Mouse (Mus musculus) limb, embryonic 15.5 days (tissue): ENCODE measurements around the gene Enthd1. TPM values are rescaled to one million over a fixed set of nuclear protein-coding genes. Genes with fewer than 3 reads are reported as not detected.
A peak's percentile ranks its signal among the peaks of the same experiment; 100 is the strongest.
"Not testable (repeated sequence)": the region's sequence is repeated elsewhere in the genome, so short reads cannot be mapped to it uniquely, and the experiment has no call there.

ENCODE experiments used
- ATAC-seq: fragments of 200-750 bp; cut with Nextera tagmentation; 2 replicates; pipeline ENCODE4 v1.8.0; 2017; ENCODE audit warnings: low read depth, moderate TSS enrichment; ENCODE audit not compliant: insufficient number of reproducible peaks, low FRiP score, low TSS enrichment
- H3K27ac ChIP-seq: fragments of 300-500 bp; sonication (generic); 2 replicates; pipeline ENCODE4 v1.5.1; 2015; ENCODE audit warnings: moderate library complexity, mild to moderate bottlenecking, inconsistent platforms
- H3K27me3 ChIP-seq: fragments of 300-500 bp; sonication (generic); 2 replicates; pipeline ENCODE4 v1.6.1; 2015; ENCODE audit warnings: inconsistent platforms
- H3K36me3 ChIP-seq: fragments of 300-500 bp; sonication (generic); 2 replicates; pipeline ENCODE4 v1.6.1; 2015; ENCODE audit warnings: inconsistent platforms
- H3K4me1 ChIP-seq: fragments of 300-500 bp; sonication (generic); 2 replicates; pipeline ENCODE4 v1.6.1; 2015; ENCODE audit warnings: inconsistent platforms
- H3K4me2 ChIP-seq: fragments of 300-500 bp; sonication (generic); 2 replicates; pipeline ENCODE4 v1.6.1; 2015; ENCODE audit warnings: mild to moderate bottlenecking, inconsistent platforms
- H3K4me3 ChIP-seq: fragments of 300-500 bp; sonication (generic); 2 replicates; pipeline ENCODE4 v1.5.1; 2015; ENCODE audit warnings: mild to moderate bottlenecking, inconsistent platforms
- H3K9ac ChIP-seq: fragments of 300-500 bp; sonication (generic); 2 replicates; pipeline ENCODE4 v1.6.1; 2015; ENCODE audit warnings: inconsistent platforms
- H3K9me3 ChIP-seq: fragments of 300-500 bp; sonication (generic); 2 replicates; pipeline ENCODE4 v1.6.1; 2016; ENCODE audit warnings: inconsistent platforms
- WGBS: fragments of 180-500 bp; shearing (Covaris S2); methylation state at CpG from one replicate; pipeline ENCODE4 v1.1.7; 2015; 5-methylcytosine and 5-hydroxymethylcytosine counted together
- polyA plus RNA-seq: library from polyadenylated mRNA; unstranded; fragments of >200 nt; fragmentation: Nextera tagmentation; extraction: Ambion mirVana; gene quantifications from 2 replicates; pipeline ENCODE4 v1.2.1, GENCODE M21; 2015

The Enthd1 gene
- polyA plus RNA-seq, 1 experiment from 2014 or later: 0.09 TPM

GRCm38 (mm10) chr15:80497733-80498132 lies 67.2 kb downstream of the Enthd1 start:
- H3K9me3 ChIP-seq, H3K27ac ChIP-seq, H3K4me3 ChIP-seq, H3K4me1 ChIP-seq, H3K4me2 ChIP-seq, H3K9ac ChIP-seq, ATAC-seq, H3K27me3 ChIP-seq, H3K36me3 ChIP-seq: not testable (repeated sequence)
- 68% methylated on average over 3 of the region's 3 CpGs for WGBS

GRCm38 (mm10) chr15:80491505-80491904 lies 73.5 kb downstream of the Enthd1 start:
- Histone ChIP-seq H3K27me3 (no peaks in the 10 kb centered on the region), H3K9me3 (no peaks in the 10 kb centered on the region), H3K4me1 (no peaks in the 10 kb centered on the region), H3K4me3 (no peak overlapping the region), H3K27ac (no peak overlapping the region), H3K4me2 (no peak overlapping the region), H3K36me3 (no peaks in the 10 kb centered on the region), H3K9ac (no peak overlapping the region)
- WGBS: 61% methylated on average over 3 of the region's 4 CpGs
- no peak for ATAC-seq

- ATAC-seq: no peak
- H3K27me3 ChIP-seq: no peaks in the 10 kb centered on the region
- H3K27ac ChIP-seq: no peak overlapping the region
- H3K4me3 ChIP-seq: no peak overlapping the region
- no peaks in the 10 kb centered on the region for H3K4me1 ChIP-seq
- 75% methylated on average over 5 of the region's 5 CpGs for WGBS
- no peak overlapping the region for H3K9ac ChIP-seq
- no peak overlapping the region for H3K4me2 ChIP-seq
- no peaks in the 10 kb centered on the region for H3K9me3 ChIP-seq
- H3K36me3 ChIP-seq: no peaks in the 10 kb centered on the region
Measured at GRCm38 (mm10) chr15:80490151-80490550, 74.8 kb downstream of the Enthd1 start.

GRCm38 (mm10) chr15:80488658-80489057 lies 76.3 kb downstream of the Enthd1 start:
- WGBS: 63% methylated on average over 3 of the region's 3 CpGs
- Histone ChIP-seq H3K9ac (no peak overlapping the region), H3K36me3 (no peaks in the 10 kb centered on the region), H3K9me3 (no peaks in the 10 kb centered on the region), H3K4me2 (no peak overlapping the region), H3K4me3 (no peak overlapping the region), H3K4me1 (no peaks in the 10 kb centered on the region), H3K27ac (no peak overlapping the region), H3K27me3 (no peaks in the 10 kb centered on the region)
- ATAC-seq: no peak

- Histone ChIP-seq H3K4me3 (no peak overlapping the region), H3K4me2 (no peak overlapping the region), H3K4me1 (0 out of 2 replicates have a peak, but pooled peaks cover 4% of the 10 kb centered on the region), H3K36me3 (no peaks in the 10 kb centered on the region), H3K9me3 (no peaks in the 10 kb centered on the region), H3K27me3 (no peaks in the 10 kb centered on the region), H3K9ac (no peak overlapping the region), H3K27ac (no peak overlapping the region)
- ATAC-seq: no peak
- 93% methylated on average over 1 of the region's 1 CpGs for WGBS
Measured at GRCm38 (mm10) chr15:80485601-80486000, 79.4 kb downstream of the Enthd1 start.

GRCm38 (mm10) chr15:80483041-80483705 lies 81.8 kb downstream of the Enthd1 start:
- WGBS: 53% methylated on average over 9 of the region's 9 CpGs

GRCm38 (mm10) chr15:80482348-80482747 lies 82.6 kb downstream of the Enthd1 start:
- 0 out of 2 replicates have a peak, but pooled peaks cover 4% of the 10 kb centered on the region for H3K4me1 ChIP-seq
- 57% methylated on average over 8 of the region's 8 CpGs for WGBS
- ATAC-seq: no peak

More at GRCm38 (mm10) chr15:80483041-80483705, 81.8 kb downstream of the Enthd1 start:
- ATAC-seq: no peak
- Histone ChIP-seq H3K4me3 (no peak overlapping the region), H3K9me3 (no peaks in the 10 kb centered on the region), H3K4me1 (0 out of 2 replicates have a peak, but pooled peaks cover 4% of the 10 kb centered on the region), H3K27me3 (no peaks in the 10 kb centered on the region), H3K27ac (no peak overlapping the region), H3K4me2 (no peak overlapping the region), H3K9ac (no peak overlapping the region), H3K36me3 (no peaks in the 10 kb centered on the region)

GRCm38 (mm10) chr15:80474429-80475002 lies 90.4 kb downstream of the Enthd1 start:
- H3K27ac ChIP-seq: no peak overlapping the region
- H3K4me2 ChIP-seq: no peak overlapping the region
- no peak for ATAC-seq
- H3K27me3 ChIP-seq: no peaks in the 10 kb centered on the region
- 73% methylated on average over 6 of the region's 6 CpGs for WGBS
- no peak overlapping the region for H3K4me3 ChIP-seq
- no peaks in the 10 kb centered on the region for H3K9me3 ChIP-seq
- no peaks in the 10 kb centered on the region for H3K4me1 ChIP-seq
- no peaks in the 10 kb centered on the region for H3K36me3 ChIP-seq
- no peak overlapping the region for H3K9ac ChIP-seq

More at GRCm38 (mm10) chr15:80482348-80482747, 82.6 kb downstream of the Enthd1 start:
- Histone ChIP-seq H3K9ac (no peak overlapping the region), H3K4me3 (no peak overlapping the region), H3K4me2 (no peak overlapping the region), H3K36me3 (no peaks in the 10 kb centered on the region), H3K9me3 (no peaks in the 10 kb centered on the region), H3K27ac (no peak overlapping the region), H3K27me3 (no peaks in the 10 kb centered on the region)

- no peak overlapping the region for H3K4me3 ChIP-seq
- no peak overlapping the region for H3K9ac ChIP-seq
- no peaks in the 10 kb centered on the region for H3K36me3 ChIP-seq
- H3K4me1 ChIP-seq: no peaks in the 10 kb centered on the region
- H3K27ac ChIP-seq: no peak overlapping the region
- WGBS: 80% methylated on average over 4 of the region's 4 CpGs
- peaks cover 6% of the 10 kb centered on the region for H3K27me3 ChIP-seq
- ATAC-seq: no peak
- no peaks in the 10 kb centered on the region for H3K9me3 ChIP-seq
- H3K4me2 ChIP-seq: no peak overlapping the region
Measured at GRCm38 (mm10) chr15:80467876-80468275, 97.1 kb downstream of the Enthd1 start.

GRCm38 (mm10) chr15:80462106-80462505 lies 102.8 kb downstream of the Enthd1 start:
- 4% methylated on average over 9 of the region's 9 CpGs for WGBS
- Histone ChIP-seq H3K27me3 (peaks cover 9% of the 10 kb centered on the region), H3K4me3 (peak overlapping the region; percentile 20), H3K4me2 (peak overlapping the region; percentile 41), H3K9ac (no peak overlapping the region), H3K36me3 (no peaks in the 10 kb centered on the region), H3K4me1 (peaks cover 5% of the 10 kb centered on the region; the same call in 1 of the 2 replicates), H3K27ac (no peak overlapping the region), H3K9me3 (no peaks in the 10 kb centered on the region)
- 0 out of 2 replicates have a peak, but pooled peaks have one; percentile 40 for ATAC-seq

- H3K9ac ChIP-seq: no peak overlapping the region
- no peak overlapping the region for H3K4me2 ChIP-seq
- H3K9me3 ChIP-seq: no peaks in the 10 kb centered on the region
- no peak for ATAC-seq
- H3K4me3 ChIP-seq: no peak overlapping the region
- peaks cover 5% of the 10 kb centered on the region; the same call in 1 of the 2 replicates for H3K4me1 ChIP-seq
- no peaks in the 10 kb centered on the region for H3K36me3 ChIP-seq
- H3K27me3 ChIP-seq: peaks cover 9% of the 10 kb centered on the region
- 43% methylated on average over 2 of the region's 2 CpGs for WGBS
- no peak overlapping the region for H3K27ac ChIP-seq
Measured at GRCm38 (mm10) chr15:80461446-80461845, 103.5 kb downstream of the Enthd1 start.

GRCm38 (mm10) chr15:80460011-80460410 lies 104.9 kb downstream of the Enthd1 start:
- no peak overlapping the region for H3K27ac ChIP-seq
- H3K9ac ChIP-seq: no peak overlapping the region
- WGBS: 59% methylated on average over 9 of the region's 9 CpGs
- H3K9me3 ChIP-seq: no peaks in the 10 kb centered on the region
- H3K36me3 ChIP-seq: no peaks in the 10 kb centered on the region
- peaks cover 5% of the 10 kb centered on the region; the same call in 1 of the 2 replicates for H3K4me1 ChIP-seq
- no peak overlapping the region for H3K4me3 ChIP-seq
- peaks cover 9% of the 10 kb centered on the region for H3K27me3 ChIP-seq
- ATAC-seq: no peak
- no peak overlapping the region for H3K4me2 ChIP-seq
